Mouse (Mus musculus) stomach, postnatal 0 days (tissue): ENCODE results near the gene Slc38a1.

Source experiments
- CTCF ChIP-seq: IDR thresholded peaks from 2 replicates; pipeline ENCODE4 v1.5.1; 2016; ENCODE audit warnings: antibody characterized with exemption, low read depth, mild to moderate bottlenecking, moderate library complexity
- EP300 ChIP-seq: optimal IDR thresholded peaks from 2 replicates; pipeline ENCODE3; 2016; ENCODE audit warnings: antibody characterized with exemption

- TF ChIP-seq CTCF (no peak), EP300 (no peak)
Measured at GRCm38 (mm10) chr15:96602043-96602442, 40.7 kb downstream of the Slc38a1 start.
